Mouse (Mus musculus) liver, embryonic 12.5 days (tissue): Measurements from ENCODE around the gene Nudt22. TPM values are rescaled to one million over a fixed set of nuclear protein-coding genes. Genes with fewer than 3 reads are reported as not detected.

Experiments
- ATAC-seq: fragments of 200-750 bp; cut with Nextera tagmentation; 2 replicates; pipeline ENCODE4 v1.8.0; 2017; ENCODE audit warnings: moderate number of reproducible peaks, mild to moderate bottlenecking, moderate library complexity
- H3K27ac ChIP-seq: fragments of 300-500 bp; sonication (generic); 2 replicates; pipeline ENCODE4 v1.5.1; 2016; ENCODE audit warnings: mild to moderate bottlenecking
- H3K27me3 ChIP-seq: fragments of 300-500 bp; sonication (generic); replicated peaks from 2 replicates; pipeline ENCODE4 v1.6.1; 2016; ENCODE audit warnings: mild to moderate bottlenecking, moderate library complexity
- H3K36me3 ChIP-seq: fragments of 300-500 bp; sonication (generic); 2 replicates; pipeline ENCODE4 v1.6.1; 2016; ENCODE audit warnings: mild to moderate bottlenecking, moderate library complexity
- H3K4me1 ChIP-seq: fragments of 300-500 bp; sonication (generic); 2 replicates; pipeline ENCODE4 v1.6.1; 2016
- H3K4me2 ChIP-seq: fragments of 300-500 bp; sonication (generic); 2 replicates; pipeline ENCODE4 v1.6.1; 2016; ENCODE audit warnings: mild to moderate bottlenecking, moderate library complexity
- H3K4me3 ChIP-seq: fragments of 300-500 bp; sonication (generic); 2 replicates; pipeline ENCODE4 v1.5.1; 2016; ENCODE audit warnings: mild to moderate bottlenecking, moderate library complexity
- H3K9ac ChIP-seq: fragments of 300-500 bp; sonication (generic); 2 replicates; pipeline ENCODE4 v1.6.1; 2016; ENCODE audit warnings: mild to moderate bottlenecking, moderate library complexity
- H3K9me3 ChIP-seq: fragments of 300-500 bp; sonication (generic); replicated peaks from 2 replicates; pipeline ENCODE4 v1.6.1; 2016; ENCODE audit warnings: mild to moderate bottlenecking, moderate library complexity
- WGBS: fragments of 180-500 bp; shearing (Covaris S2); methylation state at CpG from one replicate; pipeline ENCODE4 v1.1.7; 2016; ENCODE audit not compliant: insufficient replicate concordance; 5-methylcytosine and 5-hydroxymethylcytosine counted together
- polyA plus RNA-seq: library from polyadenylated mRNA; unstranded; fragments of >200 nt; fragmentation: Nextera tagmentation; extraction: Ambion mirVana; gene quantifications from 2 replicates; pipeline ENCODE4 v1.2.1, GENCODE M21; 2016

Gene Nudt22
- polyA plus RNA-seq, 1 experiment from 2014 or later, result 10.0 TPM

DNA sequence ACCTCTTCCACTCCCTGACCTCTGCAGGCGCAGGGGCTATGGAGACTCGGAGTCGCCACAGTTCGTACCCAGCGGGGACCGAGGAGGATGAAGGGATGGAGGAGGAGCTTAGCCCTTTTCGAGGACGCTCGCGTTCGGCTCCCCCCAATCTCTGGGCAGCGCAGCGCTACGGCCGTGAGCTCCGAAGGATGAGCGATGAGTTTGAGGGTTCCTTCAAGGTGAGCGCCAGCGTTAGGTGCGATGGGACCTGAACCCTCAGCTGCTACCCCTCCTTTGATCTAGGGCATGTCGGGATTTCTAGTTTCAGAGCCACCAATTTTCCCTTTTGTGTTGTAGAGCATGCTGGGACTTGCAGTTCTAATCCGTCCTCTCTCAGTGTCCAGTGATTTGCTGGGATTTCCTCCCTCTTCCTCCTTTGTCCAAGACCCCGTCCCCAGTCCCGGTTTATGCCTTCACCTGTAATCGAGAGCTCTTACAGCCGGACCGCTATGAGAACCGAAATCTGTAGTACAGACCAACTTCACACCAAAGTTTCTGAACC is 45.2 kb downstream of the Nudt22 start:
- WGBS, result under 1% methylated on average over 28 of the region's 28 CpGs
- H3K27ac ChIP-seq, result peak overlapping the region; percentile 93
- peak overlapping the region; percentile 70 for H3K4me3 ChIP-seq
- H3K4me1 ChIP-seq, result peaks cover 51% of the 10 kb centered on the region
- peak; percentile 31 for ATAC-seq
- peak overlapping the region; percentile 81 for H3K9ac ChIP-seq
- peaks cover 37% of the 10 kb centered on the region for H3K36me3 ChIP-seq
- H3K9me3 ChIP-seq, result no peaks in the 10 kb centered on the region
- H3K27me3 ChIP-seq, result no peaks in the 10 kb centered on the region
- peak overlapping the region; percentile 99 for H3K4me2 ChIP-seq

GRCm38 (mm10) chr19:6949951-6950350 is 46.0 kb downstream of the Nudt22 start:
- no peak overlapping the region; the same call in 1 of the 2 replicates for H3K27ac ChIP-seq
- H3K9me3 ChIP-seq, result no peaks in the 10 kb centered on the region
- H3K4me1 ChIP-seq, result peaks cover 51% of the 10 kb centered on the region
- H3K27me3 ChIP-seq, result no peaks in the 10 kb centered on the region
- H3K9ac ChIP-seq, result no peak overlapping the region
- 63% methylated on average over 5 of the region's 5 CpGs for WGBS
- ATAC-seq, result no peak
- peaks cover 36% of the 10 kb centered on the region for H3K36me3 ChIP-seq
- H3K4me3 ChIP-seq, result peak overlapping the region; percentile 70
- peak overlapping the region; percentile 99 for H3K4me2 ChIP-seq

- Histone ChIP-seq H3K27ac (no peak overlapping the region), H3K4me1 (peaks cover 51% of the 10 kb centered on the region), H3K9me3 (no peaks in the 10 kb centered on the region), H3K27me3 (no peaks in the 10 kb centered on the region), H3K4me2 (0 out of 2 replicates have a peak overlapping the region, but pooled peaks have one; percentile 99), H3K36me3 (peaks cover 36% of the 10 kb centered on the region), H3K9ac (no peak overlapping the region), H3K4me3 (no peak overlapping the region)
- ATAC-seq, result no peak
- 84% methylated on average over 5 of the region's 5 CpGs for WGBS
Observed at GRCm38 (mm10) chr19:6949532-6949931, 46.4 kb downstream of the Nudt22 start.

DNA sequence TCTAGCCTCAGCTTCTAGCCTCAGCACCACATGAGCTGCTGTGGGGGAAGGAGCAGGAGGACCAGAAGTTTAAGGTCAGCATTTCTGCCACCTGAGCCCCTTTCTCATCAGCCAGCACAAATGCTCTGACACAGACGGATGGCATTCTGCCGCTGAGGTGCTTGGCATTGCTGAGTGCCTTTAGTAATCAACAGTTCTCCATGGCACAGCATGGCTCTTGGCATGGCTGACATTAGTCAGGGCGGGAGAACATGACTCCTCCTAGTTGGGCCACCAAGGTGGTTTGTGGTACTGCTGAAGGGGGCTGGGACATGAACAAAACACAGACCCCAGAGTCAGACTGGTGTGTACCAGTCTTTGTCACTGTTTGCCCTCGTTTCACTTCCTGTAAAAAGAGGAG is 47.7 kb downstream of the Nudt22 start:
- Histone ChIP-seq H3K27me3 (no peaks in the 10 kb centered on the region), H3K36me3 (peaks cover 28% of the 10 kb centered on the region), H3K9me3 (no peaks in the 10 kb centered on the region), H3K9ac (no peak overlapping the region), H3K4me1 (peaks cover 53% of the 10 kb centered on the region), H3K4me3 (no peak overlapping the region), H3K4me2 (no peak overlapping the region), H3K27ac (peak overlapping the region; percentile 31; the same call in 1 of the 2 replicates)
- 69% methylated on average over 4 of the region's 4 CpGs for WGBS
- no peak for ATAC-seq

- Histone ChIP-seq H3K27me3 (no peaks in the 10 kb centered on the region), H3K4me1 (peaks cover 53% of the 10 kb centered on the region), H3K27ac (peak overlapping the region; percentile 31; the same call in 1 of the 2 replicates), H3K9me3 (no peaks in the 10 kb centered on the region), H3K4me3 (no peak overlapping the region), H3K9ac (no peak overlapping the region), H3K36me3 (peaks cover 26% of the 10 kb centered on the region), H3K4me2 (no peak overlapping the region)
- no peak for ATAC-seq
- WGBS, result 53% methylated on average over 4 of the region's 4 CpGs
Observed at GRCm38 (mm10) chr19:6947742-6948141, 48.2 kb downstream of the Nudt22 start.

- WGBS, result 90% methylated on average over 6 of the region's 6 CpGs
- H3K4me2 ChIP-seq, result no peak overlapping the region
Observed at GRCm38 (mm10) chr19:6943709-6944108, 52.2 kb downstream of the Nudt22 start.

More at GRCm38 (mm10) chr19:6943709-6944108, 52.2 kb downstream of the Nudt22 start:
- H3K27ac ChIP-seq, result no peak overlapping the region
- H3K9me3 ChIP-seq, result no peaks in the 10 kb centered on the region
- H3K4me3 ChIP-seq, result no peak overlapping the region
- H3K4me1 ChIP-seq, result peaks cover 37% of the 10 kb centered on the region
- H3K36me3 ChIP-seq, result peaks cover 26% of the 10 kb centered on the region
- no peak overlapping the region for H3K9ac ChIP-seq
- no peaks in the 10 kb centered on the region for H3K27me3 ChIP-seq
- ATAC-seq, result no peak

Other genes with a start within 250 kb of the Nudt22 start
- gene Rps6ka4, start 155.5 kb downstream of the Nudt22 start, polyA plus RNA-seq, result 8.5 and 8.7 TPM in 2 replicates
- gene Ccdc88b, start 137.9 kb downstream of the Nudt22 start, polyA plus RNA-seq, result 2.8 and 3.3 TPM in 2 replicates
- 115 TPM in 2 replicates for gene Trmt112, start 86.4 kb downstream of the Nudt22 start, polyA plus RNA-seq
- gene Prdx5, start 86.0 kb downstream of the Nudt22 start, polyA plus RNA-seq, result 94.2 and 101 TPM in 2 replicates
- gene Esrra, start 74.3 kb downstream of the Nudt22 start, polyA plus RNA-seq, result 6.5 and 6.8 TPM in 2 replicates
- gene Catsperz, start 70.7 kb downstream of the Nudt22 start, polyA plus RNA-seq, result 0.80 and 0.93 TPM in 2 replicates
- 0.05 TPM in 1 of 2 replicates, not detected in the other for gene Kcnk4, start 61.6 kb downstream of the Nudt22 start, polyA plus RNA-seq
- gene Bad, start 54.3 kb downstream of the Nudt22 start, polyA plus RNA-seq, result 36.4 and 37.6 TPM in 2 replicates
- 8.8 and 9.9 TPM in 2 replicates for gene Gpr137, start 53.6 kb downstream of the Nudt22 start, polyA plus RNA-seq
- 153 and 155 TPM in 2 replicates for gene Ppp1r14b, start 21.1 kb downstream of the Nudt22 start, polyA plus RNA-seq
- 13.6 and 14.4 TPM in 2 replicates for gene Plcb3, start 19.6 kb downstream of the Nudt22 start, polyA plus RNA-seq
- gene Fkbp2, start 15.6 kb downstream of the Nudt22 start, polyA plus RNA-seq, result 91.7 and 92.0 TPM in 2 replicates
- gene Vegfb, start 8.5 kb downstream of the Nudt22 start, polyA plus RNA-seq, result 23.2 and 23.3 TPM in 2 replicates
- gene Dnajc4, start 3.5 kb downstream of the Nudt22 start, polyA plus RNA-seq, result 12.1 and 12.7 TPM in 2 replicates
- gene Trpt1, start within 50 bp of the Nudt22 start, polyA plus RNA-seq, result 2.2 and 2.5 TPM in 2 replicates
- 135 and 147 TPM in 2 replicates for gene Fermt3, start 23.4 kb upstream of the Nudt22 start, polyA plus RNA-seq
- 218 and 230 TPM in 2 replicates for gene Stip1, start 43.9 kb upstream of the Nudt22 start, polyA plus RNA-seq
- gene Macrod1, start 60.7 kb upstream of the Nudt22 start, polyA plus RNA-seq, result 6.4 and 7.6 TPM in 2 replicates
- gene Flrt1, start 109.6 kb upstream of the Nudt22 start, polyA plus RNA-seq, result 0.23 TPM in 2 replicates
- 85.0 and 85.2 TPM in 2 replicates for gene Otub1, start 210.2 kb upstream of the Nudt22 start, polyA plus RNA-seq
- 915 and 936 TPM in 2 replicates for gene Cox8a, start 221.5 kb upstream of the Nudt22 start, polyA plus RNA-seq
- gene Naa40, start 245.1 kb upstream of the Nudt22 start, polyA plus RNA-seq, result 42.0 and 44.8 TPM in 2 replicates